Mouse (Mus musculus) urinary bladder, adult 18-20 months (tissue): Measurements from ENCODE around the gene Mycn.

ENCODE experiments used
- DNase-seq, 2 experiments: peaks; one replicate each; pipeline ENCODE4 v3.0.0; 2022; ENCODE audit warnings: low spot score in 2 of 2, mixed read lengths in 2 of 2

Gene Mycn

GRCm38 (mm10) chr12:12924446-12924845 is 17.3 kb downstream of the Mycn start:
- DNase-seq = no peak

- DNase-seq = no peak
These were observed 21.3 kb downstream of the Mycn start for GRCm38 (mm10) chr12:12920166-12921157.

DNA sequence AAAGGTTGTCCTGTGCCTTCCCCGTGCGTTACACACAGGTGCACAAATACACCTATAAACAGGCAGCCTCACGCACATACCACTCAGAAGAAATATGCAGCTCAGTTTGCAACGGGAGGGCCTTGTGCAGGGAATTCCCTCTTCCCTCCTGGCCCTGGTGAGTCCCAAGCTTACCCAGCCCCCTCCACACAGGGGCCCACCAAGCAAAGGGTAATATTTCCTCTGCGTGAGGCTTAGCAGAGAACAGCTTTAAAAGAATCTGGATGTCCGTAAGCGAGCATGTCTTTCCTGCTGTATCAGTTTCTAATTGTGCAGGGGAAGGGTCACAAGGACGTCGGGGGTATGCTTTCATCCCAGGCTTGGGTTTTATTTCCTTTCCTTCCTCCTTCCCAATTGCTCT is 25.4 kb downstream of the Mycn start:
- DNase-seq = no peak

GRCm38 (mm10) chr12:12910356-12910979 is 31.2 kb downstream of the Mycn start:
- no peak for DNase-seq

DNA sequence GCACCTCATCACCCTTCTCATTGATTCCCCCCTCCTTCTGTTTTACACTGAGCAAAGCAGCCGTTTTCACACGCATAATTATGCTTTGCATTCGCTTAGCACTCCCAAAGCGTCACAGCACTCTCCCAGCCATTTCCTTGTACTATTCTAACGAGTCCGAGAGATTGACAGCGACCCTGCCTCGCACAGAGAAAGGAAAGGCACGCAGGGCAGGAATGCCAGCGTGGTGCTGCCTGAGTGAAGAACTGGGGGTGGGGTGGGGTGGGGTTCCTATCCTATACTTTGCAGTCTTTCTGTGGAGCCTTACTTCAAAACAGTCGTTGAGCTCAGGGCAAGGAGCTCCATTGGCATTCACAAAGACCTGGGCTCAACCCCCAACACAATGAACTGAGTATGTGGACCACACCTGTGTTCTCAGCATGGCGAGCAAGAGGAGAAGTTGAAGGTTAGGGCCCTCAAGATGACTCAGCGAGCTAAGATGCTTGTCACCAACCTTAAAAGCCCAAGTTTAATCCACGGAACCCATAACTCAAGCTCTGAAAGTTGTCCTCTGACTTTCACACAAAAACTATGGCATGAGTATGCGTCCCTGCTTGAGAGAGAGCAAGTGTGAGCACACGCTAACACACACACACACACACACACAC is 32.0 kb downstream of the Mycn start:
- no peak for DNase-seq

- no peak for DNase-seq
These were observed 34.9 kb downstream of the Mycn start for GRCm38 (mm10) chr12:12906771-12907170.

GRCm38 (mm10) chr12:12906321-12906720 is 35.4 kb downstream of the Mycn start:
- no peak for DNase-seq

DNA sequence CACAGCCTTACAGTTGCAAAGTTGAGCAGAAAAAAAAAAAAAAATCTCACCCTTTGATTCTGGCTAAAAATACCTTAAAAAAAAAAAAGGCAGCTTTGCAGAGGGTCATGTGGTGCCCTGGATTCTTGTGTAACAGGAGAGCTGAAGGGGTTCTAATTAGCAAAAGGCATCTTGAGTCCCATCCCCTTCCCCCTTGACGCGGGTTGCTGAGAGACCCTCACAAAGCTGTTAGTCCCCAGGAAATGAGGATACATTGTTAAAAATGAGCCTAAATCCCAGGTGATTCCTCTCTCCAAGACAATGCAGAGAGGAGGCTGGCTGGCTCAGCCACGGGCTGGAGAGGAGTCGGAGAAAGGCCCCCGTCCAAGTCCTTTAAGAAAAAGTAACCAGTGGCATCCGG is 36.6 kb downstream of the Mycn start:
- no peak for DNase-seq

- peak; percentile 2 to 29 for DNase-seq
These were observed 37.2 kb downstream of the Mycn start for GRCm38 (mm10) chr12:12904512-12904953.

DNA sequence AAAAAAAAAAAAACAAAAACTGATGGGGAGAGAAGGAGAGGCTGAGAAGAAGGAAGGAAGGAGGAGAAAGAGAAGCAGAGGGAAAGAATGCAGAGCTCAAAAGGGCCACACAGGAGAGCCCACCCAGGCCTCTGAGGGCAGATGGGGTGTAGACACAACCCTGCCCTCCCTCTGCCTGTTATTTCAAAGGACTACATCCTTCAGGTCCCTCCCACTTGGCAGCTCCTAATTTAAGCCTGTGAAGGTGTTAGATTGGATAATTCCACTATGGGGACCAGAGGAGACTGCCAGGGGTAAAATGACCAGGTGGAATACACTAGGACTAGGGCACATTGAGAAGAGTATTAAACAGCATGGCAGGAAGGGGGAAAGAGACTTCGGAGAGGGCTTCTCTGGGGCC is 37.6 kb downstream of the Mycn start:
- DNase-seq = no peak

DNA sequence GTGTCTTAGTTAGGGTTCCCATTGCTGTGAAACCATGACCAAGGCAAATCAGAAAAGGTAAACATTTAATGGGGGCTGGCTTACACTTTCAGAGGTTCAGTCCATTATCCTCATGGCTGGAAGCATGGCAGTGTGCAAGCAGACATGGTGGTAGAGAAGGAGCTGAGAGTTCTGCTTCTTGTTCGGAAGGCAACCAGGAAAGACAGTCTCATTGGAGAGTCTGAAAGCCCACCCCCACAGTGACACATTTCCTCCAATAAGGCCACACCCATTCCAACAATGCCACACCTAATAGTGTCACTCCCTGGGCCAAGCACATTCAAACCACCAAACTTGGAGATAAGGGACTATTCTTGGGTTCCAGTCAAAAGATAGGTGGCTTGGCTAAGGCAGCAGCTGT is 39.3 kb downstream of the Mycn start:
- no peak for DNase-seq

DNA sequence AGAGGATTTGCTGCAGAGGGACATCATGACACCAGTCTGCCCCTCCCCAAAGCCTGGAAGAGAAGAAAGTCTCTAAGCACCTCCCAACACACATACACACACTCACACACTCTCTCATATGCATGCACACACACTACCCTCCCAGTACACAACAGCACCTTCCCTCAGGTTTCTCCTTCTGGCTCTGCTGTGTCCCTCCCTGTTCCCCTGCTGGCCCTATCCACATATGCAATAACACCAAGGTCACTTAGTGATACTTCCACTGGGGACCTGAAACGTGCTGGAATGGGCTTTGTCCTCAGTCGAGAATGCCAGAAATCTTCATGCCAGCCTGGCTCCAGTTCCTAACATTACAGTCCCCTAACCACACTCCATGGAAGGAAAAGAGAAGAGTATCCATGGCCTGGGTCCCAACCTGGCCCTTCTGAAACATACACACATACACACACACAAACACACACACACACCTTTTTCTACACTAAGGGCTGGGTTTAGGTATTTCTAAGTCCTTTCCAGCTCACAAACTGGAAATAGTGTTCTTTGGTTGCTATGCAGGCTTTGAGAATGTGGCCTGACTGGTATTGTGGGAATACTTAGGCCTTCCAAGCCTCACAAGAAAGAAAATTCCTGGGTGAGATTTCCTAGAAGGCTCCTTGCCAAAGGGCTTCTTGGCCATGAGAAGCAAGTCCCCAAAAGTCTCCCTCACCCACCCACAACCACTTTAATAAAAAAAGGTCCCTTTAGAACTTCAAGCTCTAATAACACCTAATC is 43.2 kb downstream of the Mycn start:
- no peak for DNase-seq

GRCm38 (mm10) chr12:12893986-12894385 is 47.7 kb downstream of the Mycn start:
- no peak for DNase-seq

GRCm38 (mm10) chr12:12886191-12886889 is 55.4 kb downstream of the Mycn start:
- no peak for DNase-seq
